Comparison of ENCODE assay signal across 8 mouse cellular contexts in genomic region chr6:115007728-115008127, GRCm38 (mm10). TPM values are rescaled to one million over a fixed set of nuclear protein-coding genes. Genes with fewer than 3 reads are reported as not detected.
DNase-seq lines count a peak whose midpoint lies in the region; ATAC-seq and TF ChIP-seq lines count a peak whose summit lies in the region.

No protein-coding gene starts in this region.

- H3K9ac ChIP-seq in embryonic facial prominence, embryonic 13.5 days: 0 out of 2 replicates have a peak overlapping the region, but pooled peaks have one; percentile 33
- H3K9ac ChIP-seq in kidney, postnatal 0 days (ENCODE audit: low read depth, low read length): no peak overlapping the region
- no peak overlapping the region for H3K9ac ChIP-seq in liver, embryonic 12.5 days
- no peak overlapping the region for H3K9ac ChIP-seq in neural tube, embryonic 13.5 days
- H3K9ac ChIP-seq in stomach, postnatal 0 days (ENCODE audit: low read length): no peak overlapping the region

- H3K9me3 ChIP-seq in embryonic facial prominence, embryonic 13.5 days: no peaks in the 10 kb centered on the region
- H3K9me3 ChIP-seq in heart, embryonic 10.5 days: no peaks in the 10 kb centered on the region
- no peaks in the 10 kb centered on the region for H3K9me3 ChIP-seq in kidney, postnatal 0 days (replicated peaks; ENCODE audit: low read length)
- no peaks in the 10 kb centered on the region for H3K9me3 ChIP-seq in liver, embryonic 12.5 days (replicated peaks)
- no peaks in the 10 kb centered on the region for H3K9me3 ChIP-seq in neural tube, embryonic 13.5 days
- H3K9me3 ChIP-seq in stomach, postnatal 0 days (ENCODE audit: control insufficient read depth, low read length): no peaks in the 10 kb centered on the region

- peaks cover 44% of the 10 kb centered on the region for H3K36me3 ChIP-seq in embryonic facial prominence, embryonic 13.5 days
- H3K36me3 ChIP-seq in heart, embryonic 10.5 days: peaks cover 55% of the 10 kb centered on the region
- peaks cover 14% of the 10 kb centered on the region; the same call in 1 of the 2 replicates for H3K36me3 ChIP-seq in kidney, postnatal 0 days (ENCODE audit: insufficient read depth, low read length)
- H3K36me3 ChIP-seq in liver, embryonic 12.5 days: peaks cover 55% of the 10 kb centered on the region
- H3K36me3 ChIP-seq in neural tube, embryonic 13.5 days: peaks cover 41% of the 10 kb centered on the region
- no peaks in the 10 kb centered on the region; the same call in 1 of the 2 replicates for H3K36me3 ChIP-seq in stomach, postnatal 0 days (ENCODE audit: control insufficient read depth, insufficient read depth, low read length)

- no peak overlapping the region for H3K4me2 ChIP-seq in embryonic facial prominence, embryonic 13.5 days
- no peak overlapping the region for H3K4me2 ChIP-seq in kidney, postnatal 0 days (ENCODE audit: low read length)
- no peak overlapping the region for H3K4me2 ChIP-seq in liver, embryonic 12.5 days
- H3K4me2 ChIP-seq in neural tube, embryonic 13.5 days: no peak overlapping the region
- no peak overlapping the region for H3K4me2 ChIP-seq in stomach, postnatal 0 days (replicated peaks; ENCODE audit: low read depth)

- TF ChIP-seq EP300 in stomach, postnatal 0 days (optimal IDR thresholded peaks at IDR 0.05): no peak

- TF ChIP-seq CTCF in kidney, postnatal 0 days (IDR thresholded peaks at IDR 0.05; ENCODE audit: low read depth): peak; percentile 93
- TF ChIP-seq CTCF in stomach, postnatal 0 days (IDR thresholded peaks at IDR 0.05; ENCODE audit: low read depth): peak; percentile 97

- H3K4me3 ChIP-seq in embryonic facial prominence, embryonic 13.5 days: no peak overlapping the region
- H3K4me3 ChIP-seq in heart, embryonic 10.5 days: no peak overlapping the region
- no peak overlapping the region for H3K4me3 ChIP-seq in kidney, postnatal 0 days (replicated peaks; ENCODE audit: low read depth, low read length)
- no peak overlapping the region for H3K4me3 ChIP-seq in liver, embryonic 12.5 days
- H3K4me3 ChIP-seq in neural tube, embryonic 13.5 days: no peak overlapping the region
- no peak overlapping the region for H3K4me3 ChIP-seq in stomach, postnatal 0 days (ENCODE audit: low read depth, low read length)

- no peak for ATAC-seq in embryonic facial prominence, embryonic 13.5 days (ENCODE audit: insufficient number of reproducible peaks, insufficient read depth, low FRiP score, low TSS enrichment, low read depth)
- ATAC-seq in kidney, postnatal 0 days (replicated peaks; ENCODE audit: low FRiP score, low read depth): 0 out of 2 replicates have a peak, but pooled peaks have one; percentile 72
- ATAC-seq in liver, embryonic 12.5 days: peak; percentile 52; the same call in 1 of the 2 replicates
- ATAC-seq in neural tube, embryonic 13.5 days (ENCODE audit: low read depth): peak; percentile 81
- peak; percentile 85 for ATAC-seq in stomach, postnatal 0 days (ENCODE audit: low FRiP score, low TSS enrichment)

- peaks cover 28% of the 10 kb centered on the region for H3K4me1 ChIP-seq in embryonic facial prominence, embryonic 13.5 days
- peaks cover 12% of the 10 kb centered on the region for H3K4me1 ChIP-seq in heart, embryonic 10.5 days
- no peaks in the 10 kb centered on the region for H3K4me1 ChIP-seq in kidney, postnatal 0 days (replicated peaks; ENCODE audit: insufficient read depth, low read length)
- peaks cover 10% of the 10 kb centered on the region for H3K4me1 ChIP-seq in liver, embryonic 12.5 days
- peaks cover 10% of the 10 kb centered on the region; the same call in 1 of the 2 replicates for H3K4me1 ChIP-seq in neural tube, embryonic 13.5 days (replicated peaks)
- H3K4me1 ChIP-seq in stomach, postnatal 0 days (replicated peaks; ENCODE audit: control insufficient read depth, insufficient read depth): no peaks in the 10 kb centered on the region

- no peaks in the 10 kb centered on the region for H3K27me3 ChIP-seq in embryonic facial prominence, embryonic 13.5 days
- no peaks in the 10 kb centered on the region for H3K27me3 ChIP-seq in heart, embryonic 10.5 days (ENCODE audit: insufficient read depth, poor library complexity, severe bottlenecking)
- H3K27me3 ChIP-seq in kidney, postnatal 0 days (ENCODE audit: insufficient read depth, low read length): no peaks in the 10 kb centered on the region
- no peaks in the 10 kb centered on the region for H3K27me3 ChIP-seq in liver, embryonic 12.5 days (replicated peaks)
- no peaks in the 10 kb centered on the region for H3K27me3 ChIP-seq in neural tube, embryonic 13.5 days
- H3K27me3 ChIP-seq in stomach, postnatal 0 days (ENCODE audit: control insufficient read depth, insufficient read depth, low read length): no peaks in the 10 kb centered on the region

- 26% methylated on average over 5 of the region's 5 CpGs for WGBS in embryonic facial prominence, embryonic 13.5 days
- WGBS in heart, embryonic 10.5 days: 31% methylated on average over 5 of the region's 5 CpGs
- WGBS in kidney, postnatal 0 days: 24% methylated on average over 5 of the region's 5 CpGs
- WGBS in liver, embryonic 12.5 days (ENCODE audit: insufficient replicate concordance): 44% methylated on average over 5 of the region's 5 CpGs
- 33% methylated on average over 5 of the region's 5 CpGs for WGBS in neural tube, embryonic 13.5 days
- WGBS in stomach, postnatal 0 days: 27% methylated on average over 5 of the region's 5 CpGs

- DNase-seq in CD4-positive, CD25-positive, alpha-beta regulatory T cell, adult 2 months (ENCODE audit: low read depth, low spot score): peak; percentile 83
- DNase-seq in adrenal gland, postnatal 4 days (ENCODE audit: low spot score in 2 of 2): peak; percentile 47 to 65
- DNase-seq in heart, embryonic 10.5 days (ENCODE audit: low spot score): peak; percentile 85
- peak; percentile 72 for DNase-seq in kidney, postnatal 0 days (ENCODE audit: low spot score)
- DNase-seq in stomach, postnatal 0 days (ENCODE audit: low spot score): peak; percentile 81

- 0 out of 2 replicates have a peak overlapping the region, but pooled peaks have one; percentile 60 for H3K27ac ChIP-seq in embryonic facial prominence, embryonic 13.5 days
- peak overlapping the region; percentile 23 for H3K27ac ChIP-seq in heart, embryonic 10.5 days
- no peak overlapping the region for H3K27ac ChIP-seq in kidney, postnatal 0 days
- no peak overlapping the region for H3K27ac ChIP-seq in liver, embryonic 12.5 days
- H3K27ac ChIP-seq in neural tube, embryonic 13.5 days (replicated peaks): no peak overlapping the region
- no peak overlapping the region for H3K27ac ChIP-seq in stomach, postnatal 0 days (replicated peaks)

RNA-seq across cellular contexts. Expression of gene Tamm41, which starts 29.9 kb away (rescaled TPM):
- total RNA-seq in adrenal gland, postnatal 4 days (2021): 10 to 100 TPM; 31.2 to 31.8 TPM
- polyA plus RNA-seq in embryonic facial prominence, embryonic 13.5 days (2015; fragmentation: Nextera tagmentation; extraction: Ambion mirVana): 63.1 and 66.2 TPM in 2 replicates
- 51.9 and 70.3 TPM in 2 replicates for polyA plus RNA-seq in heart, embryonic 10.5 days (2016; fragmentation: Nextera tagmentation; extraction: Ambion mirVana)
- 52.3 and 58.3 TPM in 2 replicates for polyA plus RNA-seq in kidney, postnatal 0 days (2015; fragmentation: Nextera tagmentation; extraction: Ambion mirVana)
- polyA plus RNA-seq in liver, embryonic 12.5 days (2016; fragmentation: Nextera tagmentation; extraction: Ambion mirVana): 45.0 and 47.6 TPM in 2 replicates
- polyA plus RNA-seq in neural tube, embryonic 13.5 days (2015; fragmentation: Nextera tagmentation; extraction: Ambion mirVana): 43.2 and 45.4 TPM in 2 replicates
- polyA plus RNA-seq in stomach, postnatal 0 days (2015; fragmentation: Nextera tagmentation; extraction: Ambion mirVana): 35.8 and 36.0 TPM in 2 replicates

RNA-seq across cellular contexts. Expression of gene Vgll4, which starts 37.9 kb away (rescaled TPM):
- total RNA-seq in adrenal gland, postnatal 4 days (2021): 10 to 100 TPM; 57.6 to 59.9 TPM
- polyA plus RNA-seq in embryonic facial prominence, embryonic 13.5 days (2015; fragmentation: Nextera tagmentation; extraction: Ambion mirVana): 148 TPM in 2 replicates
- 58.5 and 76.8 TPM in 2 replicates for polyA plus RNA-seq in heart, embryonic 10.5 days (2016; fragmentation: Nextera tagmentation; extraction: Ambion mirVana)
- 97.2 and 99.7 TPM in 2 replicates for polyA plus RNA-seq in kidney, postnatal 0 days (2015; fragmentation: Nextera tagmentation; extraction: Ambion mirVana)
- 19.3 and 20.6 TPM in 2 replicates for polyA plus RNA-seq in liver, embryonic 12.5 days (2016; fragmentation: Nextera tagmentation; extraction: Ambion mirVana)
- 60.6 and 65.2 TPM in 2 replicates for polyA plus RNA-seq in neural tube, embryonic 13.5 days (2015; fragmentation: Nextera tagmentation; extraction: Ambion mirVana)
- 38.5 and 42.1 TPM in 2 replicates for polyA plus RNA-seq in stomach, postnatal 0 days (2015; fragmentation: Nextera tagmentation; extraction: Ambion mirVana)

Comparison
In these comparisons a context has a peak if more than half of its experiments do, and no peak if none do; other contexts are left out.
1. H3K27ac ChIP-seq: peak in embryonic facial prominence, embryonic 13.5 days (single experiment) and heart, embryonic 10.5 days (single experiment); none in kidney, postnatal 0 days (single experiment), liver, embryonic 12.5 days (single experiment), neural tube, embryonic 13.5 days (single experiment) and stomach, postnatal 0 days (single experiment).
2. Peak in every context shown above with its lines, with median percentiles within 50 percentile points of each other: DNase-seq.